Mouse (Mus musculus) intestine, embryonic 16.5 days (tissue): ENCODE measurements around the gene Slc24a4. TPM values are rescaled to one million over a fixed set of nuclear protein-coding genes. Genes with fewer than 3 reads are reported as not detected.

Experiments
- ATAC-seq: fragments of 200-750 bp; cut with Nextera tagmentation; 2 replicates; pipeline ENCODE4 v1.8.0; 2017; ENCODE audit warnings: moderate TSS enrichment, moderate library complexity
- H3K27ac ChIP-seq: fragments of 300-500 bp; sonication (generic); 2 replicates; pipeline ENCODE4 v1.5.1; 2014; ENCODE audit warnings: mild to moderate bottlenecking, low read length
- H3K27me3 ChIP-seq: fragments of 300-500 bp; sonication (generic); replicated peaks from 2 replicates; pipeline ENCODE4 v1.6.1; 2014; ENCODE audit warnings: low read length, control low read depth, mixed read lengths; ENCODE audit not compliant: control insufficient read depth, insufficient read depth
- H3K36me3 ChIP-seq: fragments of 300-500 bp; sonication (generic); 2 replicates; pipeline ENCODE4 v1.6.1; 2014; ENCODE audit warnings: low read length, control low read depth; ENCODE audit not compliant: control insufficient read depth, insufficient read depth
- H3K4me1 ChIP-seq: fragments of 300-500 bp; sonication (generic); 2 replicates; pipeline ENCODE4 v1.6.1; 2014; ENCODE audit warnings: low read length, control low read depth, mixed read lengths; ENCODE audit not compliant: control insufficient read depth, insufficient read depth
- H3K4me2 ChIP-seq: fragments of 300-500 bp; sonication (generic); 2 replicates; pipeline ENCODE4 v1.6.1; 2014; ENCODE audit warnings: low read depth, low read length, control low read depth
- H3K4me3 ChIP-seq: fragments of 300-500 bp; sonication (generic); 2 replicates; pipeline ENCODE4 v1.5.1; 2014; ENCODE audit warnings: mild to moderate bottlenecking, low read length
- H3K9ac ChIP-seq: fragments of 300-500 bp; sonication (generic); 2 replicates; pipeline ENCODE4 v1.6.1; 2014; ENCODE audit warnings: low read depth, low read length
- H3K9me3 ChIP-seq: fragments of 300-500 bp; sonication (generic); 2 replicates; pipeline ENCODE4 v1.6.1; 2016; ENCODE audit warnings: low read length, control low read depth; ENCODE audit not compliant: control insufficient read depth
- WGBS: fragments of 180-500 bp; shearing (Covaris S2); extraction: QIAGEN DNeasy Blood & Tissue Kit; methylation state at CpG from one replicate; pipeline ENCODE4 v1.1.7; 2014; 5-methylcytosine and 5-hydroxymethylcytosine counted together
- polyA plus RNA-seq: library from polyadenylated mRNA; unstranded; fragments of >200 nt; fragmentation: Nextera tagmentation; extraction: Ambion mirVana; gene quantifications from 2 replicates; pipeline ENCODE4 v1.2.1, GENCODE M21; 2015

Slc24a4 gene
- polyA plus RNA-seq, 1 experiment from 2014 or later: 0.75 TPM

DNA sequence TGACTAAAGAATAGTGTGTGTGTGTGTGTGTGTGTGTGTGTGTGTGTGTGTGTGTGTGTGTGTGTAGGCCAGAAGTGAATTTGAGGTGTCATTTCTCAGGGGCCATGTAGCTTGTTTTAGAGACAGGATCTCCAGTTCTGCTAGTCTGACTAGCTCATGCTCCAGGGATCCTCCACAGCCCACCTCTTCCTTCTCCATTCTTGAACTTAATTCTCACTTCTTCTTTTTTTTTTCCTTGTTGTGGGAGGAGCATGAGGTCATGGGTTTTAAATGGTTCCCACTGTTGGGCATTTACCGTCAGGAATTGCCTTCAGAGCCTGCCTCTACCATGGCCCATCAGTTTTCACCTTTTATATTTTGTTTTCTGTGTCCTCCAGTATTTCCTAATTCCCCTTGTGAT is 124.0 kb downstream of the Slc24a4 start:
- H3K9ac ChIP-seq: no peak overlapping the region
- no peaks in the 10 kb centered on the region for H3K9me3 ChIP-seq
- no peaks in the 10 kb centered on the region for H3K27me3 ChIP-seq
- no peak for ATAC-seq
- no peak overlapping the region for H3K4me3 ChIP-seq
- WGBS: 74% methylated on average over 1 of the region's 1 CpGs
- no peaks in the 10 kb centered on the region for H3K4me1 ChIP-seq
- no peak overlapping the region for H3K27ac ChIP-seq
- no peaks in the 10 kb centered on the region for H3K36me3 ChIP-seq
- H3K4me2 ChIP-seq: no peak overlapping the region

DNA sequence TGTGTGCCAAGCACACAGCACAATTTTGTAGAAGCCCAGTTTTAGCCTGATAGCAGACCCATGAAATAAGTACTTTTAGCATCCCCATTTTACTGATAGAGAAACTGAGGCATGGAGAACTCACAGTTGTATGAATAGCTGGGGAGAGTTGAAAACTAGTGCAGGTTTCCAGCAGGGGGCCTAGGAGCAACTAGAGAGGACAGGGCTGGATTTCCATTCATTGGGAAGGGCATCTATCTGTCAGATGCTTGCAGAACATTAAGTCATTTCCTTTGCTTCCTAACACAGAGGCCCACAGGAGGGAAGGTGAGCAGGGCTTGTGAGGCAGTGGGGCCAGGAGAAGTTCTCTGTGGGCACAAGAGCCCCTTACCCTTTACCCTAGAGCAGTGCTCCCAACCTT is 126.5 kb downstream of the Slc24a4 start:
- no peak for ATAC-seq
- H3K4me2 ChIP-seq: no peak overlapping the region
- no peak overlapping the region for H3K27ac ChIP-seq
- H3K4me3 ChIP-seq: no peak overlapping the region
- no peaks in the 10 kb centered on the region for H3K4me1 ChIP-seq
- no peaks in the 10 kb centered on the region for H3K36me3 ChIP-seq
- H3K27me3 ChIP-seq: no peaks in the 10 kb centered on the region
- no peak overlapping the region for H3K9ac ChIP-seq
- no peaks in the 10 kb centered on the region for H3K9me3 ChIP-seq

DNA sequence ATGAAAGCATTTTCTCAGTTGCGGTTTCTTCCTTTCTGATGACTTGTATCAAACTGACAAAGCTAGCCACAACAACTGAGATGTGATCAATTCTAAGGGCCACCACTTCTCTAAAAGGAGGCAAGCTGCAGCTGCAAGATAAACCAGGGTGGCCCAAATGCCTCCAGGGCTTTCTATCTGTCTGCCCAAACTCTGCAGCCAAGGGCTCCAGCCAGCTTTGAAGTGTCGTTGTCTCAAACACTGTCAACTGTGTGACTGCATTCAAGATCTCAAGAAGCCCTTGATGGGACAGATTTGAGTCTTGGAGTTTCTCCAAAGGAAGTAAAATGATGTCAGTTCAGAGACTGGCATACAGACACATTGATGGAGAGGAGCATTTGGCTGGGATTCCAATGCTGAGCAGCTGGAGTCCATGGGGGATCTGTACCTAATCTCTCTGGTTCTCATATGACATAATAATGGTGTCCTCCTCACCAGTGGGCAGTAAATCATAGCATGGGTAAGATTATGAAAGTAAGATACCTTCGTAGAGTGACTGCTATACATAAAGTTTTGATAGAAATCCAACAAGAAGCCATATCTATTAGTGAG is 130.1 kb downstream of the Slc24a4 start:
- H3K9me3 ChIP-seq: no peaks in the 10 kb centered on the region
- no peaks in the 10 kb centered on the region for H3K27me3 ChIP-seq
- no peak overlapping the region for H3K4me3 ChIP-seq
- WGBS: 83% methylated on average over 3 of the region's 3 CpGs
- no peaks in the 10 kb centered on the region for H3K36me3 ChIP-seq
- H3K27ac ChIP-seq: no peak overlapping the region
- H3K4me2 ChIP-seq: no peak overlapping the region
- H3K4me1 ChIP-seq: peaks cover 15% of the 10 kb centered on the region
- no peak overlapping the region for H3K9ac ChIP-seq
- ATAC-seq: no peak

DNA sequence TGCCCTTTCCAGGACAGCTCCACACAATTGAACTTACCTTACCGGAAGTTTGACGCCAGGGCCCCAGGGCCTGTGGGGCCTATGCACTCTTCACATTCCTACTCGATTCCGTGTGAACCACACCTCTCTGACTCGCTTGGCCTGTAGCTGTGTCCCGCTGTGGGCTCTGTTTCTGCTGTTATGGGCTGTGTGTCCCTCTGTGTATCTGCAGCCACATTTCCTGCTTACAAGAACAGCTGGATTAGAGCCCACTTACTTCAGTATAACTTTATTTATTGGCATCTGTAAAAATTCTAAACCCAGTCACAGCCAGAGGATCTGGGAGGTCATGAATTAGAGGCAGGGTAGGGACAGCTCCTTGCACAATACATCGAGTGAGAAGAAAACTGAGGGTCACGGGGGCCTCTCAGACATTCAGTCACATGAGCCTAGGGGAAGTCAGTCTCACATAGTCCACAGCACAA is 133.4 kb downstream of the Slc24a4 start:
- Histone ChIP-seq H3K27ac (peak overlapping the region; percentile 60), H3K36me3 (no peaks in the 10 kb centered on the region), H3K4me1 (peaks cover 15% of the 10 kb centered on the region), H3K9ac (no peak overlapping the region), H3K4me3 (no peak overlapping the region), H3K27me3 (no peaks in the 10 kb centered on the region), H3K4me2 (0 out of 2 replicates have a peak overlapping the region, but pooled peaks have one; percentile 8), H3K9me3 (no peaks in the 10 kb centered on the region)
- ATAC-seq: peak; percentile 97
- 21% methylated on average over 8 of the region's 8 CpGs for WGBS

DNA sequence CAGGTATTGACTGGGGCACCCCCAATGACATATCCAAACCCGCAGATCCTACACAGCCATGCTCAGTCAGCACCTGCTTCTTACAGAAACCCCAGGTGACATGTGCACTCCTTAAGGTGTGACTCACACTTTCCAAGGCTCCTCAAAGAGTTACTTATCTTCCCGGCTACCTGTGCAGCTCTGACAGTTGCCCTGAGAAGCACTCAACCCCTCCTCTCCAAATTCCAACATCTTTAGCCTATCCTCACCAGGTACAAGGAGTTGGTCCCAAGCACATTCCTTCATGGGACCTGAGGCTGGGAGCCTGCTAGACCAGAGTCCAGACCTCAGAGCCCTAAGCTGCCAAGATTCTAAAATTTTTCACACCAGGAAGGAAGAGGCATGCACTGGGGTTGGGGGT is 134.3 kb downstream of the Slc24a4 start:
- Histone ChIP-seq H3K9ac (no peak overlapping the region), H3K4me3 (no peak overlapping the region), H3K27ac (peak overlapping the region; percentile 60; the same call in 1 of the 2 replicates), H3K36me3 (no peaks in the 10 kb centered on the region), H3K9me3 (no peaks in the 10 kb centered on the region), H3K4me1 (peaks cover 15% of the 10 kb centered on the region), H3K27me3 (no peaks in the 10 kb centered on the region), H3K4me2 (no peak overlapping the region)
- 88% methylated on average over 2 of the region's 2 CpGs for WGBS
- ATAC-seq: no peak

DNA sequence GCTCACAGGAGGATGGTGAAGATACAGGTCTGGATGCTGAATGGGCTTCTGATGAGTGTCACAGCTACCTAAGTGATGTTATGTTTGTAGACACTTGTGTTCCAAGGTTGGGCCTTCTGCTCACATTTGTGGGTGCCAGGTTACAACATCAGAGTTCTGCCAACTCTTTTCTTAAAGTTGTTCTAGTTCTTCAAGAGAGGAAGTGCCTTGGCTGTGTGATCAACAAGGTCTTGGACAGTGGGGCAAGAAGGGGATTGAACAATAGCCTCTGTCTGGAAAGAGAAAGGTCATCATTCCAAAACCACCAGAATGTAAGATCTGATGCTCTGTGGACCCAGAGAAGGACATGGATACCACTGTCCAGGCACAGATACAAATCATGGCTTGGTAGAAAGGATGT is 134.7 kb downstream of the Slc24a4 start:
- no peak for ATAC-seq
- no peaks in the 10 kb centered on the region for H3K27me3 ChIP-seq
- H3K4me3 ChIP-seq: no peak overlapping the region
- peaks cover 15% of the 10 kb centered on the region for H3K4me1 ChIP-seq
- H3K36me3 ChIP-seq: no peaks in the 10 kb centered on the region
- H3K27ac ChIP-seq: no peak overlapping the region
- H3K9ac ChIP-seq: no peak overlapping the region
- no peak overlapping the region for H3K4me2 ChIP-seq
- H3K9me3 ChIP-seq: no peaks in the 10 kb centered on the region

DNA sequence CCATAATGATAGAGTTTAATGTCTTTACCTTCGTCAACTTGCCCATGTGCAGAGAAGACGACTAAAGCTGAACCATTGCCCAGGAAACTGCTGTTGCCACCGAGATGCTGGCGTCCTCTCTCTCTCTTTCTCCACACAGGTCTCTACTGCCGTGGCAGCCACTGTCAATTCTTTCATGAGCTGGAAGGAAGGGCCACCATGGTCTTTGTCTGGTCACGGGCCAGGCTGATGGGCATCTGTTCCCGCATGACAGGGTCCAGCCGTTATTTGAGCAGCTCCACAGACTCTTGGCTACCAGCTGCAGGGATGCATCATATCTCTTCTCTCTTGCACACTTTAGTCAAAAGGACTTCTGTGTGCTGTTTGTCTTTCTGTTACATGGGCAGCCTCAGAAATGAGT is 137.9 kb downstream of the Slc24a4 start:
- ATAC-seq: no peak
- 85% methylated on average over 8 of the region's 8 CpGs for WGBS
- no peaks in the 10 kb centered on the region for H3K36me3 ChIP-seq
- no peaks in the 10 kb centered on the region for H3K9me3 ChIP-seq
- H3K4me3 ChIP-seq: no peak overlapping the region
- H3K4me1 ChIP-seq: peaks cover 13% of the 10 kb centered on the region
- no peak overlapping the region for H3K4me2 ChIP-seq
- no peak overlapping the region for H3K27ac ChIP-seq
- no peak overlapping the region for H3K9ac ChIP-seq
- H3K27me3 ChIP-seq: no peaks in the 10 kb centered on the region

DNA sequence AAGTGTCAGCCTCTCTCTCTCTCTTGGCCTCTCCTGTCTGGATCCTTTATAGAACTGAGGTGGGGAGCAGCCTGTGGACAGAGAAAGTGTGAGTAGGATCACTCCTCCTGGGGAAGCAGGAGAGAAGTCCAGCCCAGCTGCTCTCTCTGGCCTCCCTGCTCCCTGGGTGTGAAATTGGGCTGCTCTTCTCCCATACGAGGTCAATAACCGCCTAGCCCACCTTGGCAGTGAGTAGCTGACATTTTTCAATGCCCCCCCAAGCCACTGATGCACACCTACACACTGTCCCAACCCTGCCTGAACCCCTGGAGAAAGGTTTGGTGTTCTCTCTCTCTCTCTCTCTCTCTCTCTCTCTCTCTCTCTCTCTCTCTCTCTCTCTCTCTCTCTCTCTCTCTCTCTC is 140.6 kb downstream of the Slc24a4 start:
- H3K4me1 ChIP-seq: no peaks in the 10 kb centered on the region
- WGBS: 45% methylated on average over 2 of the region's 2 CpGs
- no peak overlapping the region for H3K4me3 ChIP-seq
- no peaks in the 10 kb centered on the region for H3K36me3 ChIP-seq
- no peak for ATAC-seq
- no peak overlapping the region for H3K4me2 ChIP-seq
- no peaks in the 10 kb centered on the region for H3K27me3 ChIP-seq
- no peak overlapping the region for H3K27ac ChIP-seq
- H3K9ac ChIP-seq: no peak overlapping the region
- no peaks in the 10 kb centered on the region for H3K9me3 ChIP-seq

DNA sequence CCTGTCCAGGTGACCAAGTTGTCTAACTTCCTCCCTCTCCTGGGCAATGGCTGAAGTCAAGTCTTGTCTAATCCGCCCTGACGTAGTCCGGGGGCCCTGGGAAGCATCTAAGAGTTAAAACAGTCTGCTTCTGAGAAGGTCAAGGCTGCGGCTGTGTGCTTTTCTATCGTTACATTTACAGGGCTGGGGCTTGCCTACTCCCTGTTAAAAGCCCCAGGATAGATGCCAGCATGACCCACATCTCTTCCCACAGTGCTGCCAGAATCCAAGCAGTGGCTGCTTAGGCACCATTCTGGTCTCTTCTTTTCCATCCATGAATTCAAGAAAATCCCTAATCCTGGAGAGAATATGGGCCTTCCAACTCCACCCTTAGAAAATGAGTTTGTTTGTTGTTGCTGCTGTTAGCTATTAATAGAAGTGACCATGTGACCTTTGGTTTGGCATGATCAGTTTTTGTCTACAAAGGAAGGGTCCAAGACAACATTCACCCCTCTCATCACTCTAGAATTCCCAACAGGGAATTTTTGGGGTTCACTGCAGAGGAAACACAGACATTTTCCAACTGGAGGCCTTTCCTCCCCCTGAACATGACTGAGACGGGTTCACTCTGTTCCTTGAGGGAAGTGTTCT is 142.4 kb downstream of the Slc24a4 start:
- WGBS: 67% methylated on average over 6 of the region's 6 CpGs
- no peaks in the 10 kb centered on the region for H3K9me3 ChIP-seq
- no peaks in the 10 kb centered on the region for H3K27me3 ChIP-seq
- H3K36me3 ChIP-seq: no peaks in the 10 kb centered on the region
- H3K4me3 ChIP-seq: no peak overlapping the region
- no peak overlapping the region for H3K27ac ChIP-seq
- ATAC-seq: no peak
- no peaks in the 10 kb centered on the region for H3K4me1 ChIP-seq
- no peak overlapping the region for H3K4me2 ChIP-seq
- H3K9ac ChIP-seq: no peak overlapping the region

DNA sequence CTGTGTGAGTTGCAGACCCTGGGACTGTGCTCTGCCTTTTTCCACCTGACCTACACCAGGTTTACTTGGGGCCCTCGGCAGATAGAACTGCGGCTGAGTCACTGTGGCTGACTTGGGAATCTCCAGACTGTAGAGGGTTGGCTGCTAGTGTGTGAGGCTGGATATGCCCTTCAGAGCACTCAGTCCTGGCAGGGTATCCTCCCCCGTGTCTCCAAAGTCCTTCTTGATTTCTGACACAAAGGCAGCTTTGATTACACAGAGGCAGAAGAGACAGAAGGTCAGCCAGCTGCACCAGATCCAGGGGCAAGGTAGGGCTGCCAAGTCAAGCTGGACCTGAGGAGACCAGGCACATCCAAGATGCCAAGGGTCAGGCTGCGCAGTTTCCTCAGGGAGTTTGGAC is 142.9 kb downstream of the Slc24a4 start:
- Histone ChIP-seq H3K4me1 (no peaks in the 10 kb centered on the region), H3K27ac (no peak overlapping the region), H3K27me3 (no peaks in the 10 kb centered on the region), H3K36me3 (no peaks in the 10 kb centered on the region), H3K9me3 (no peaks in the 10 kb centered on the region), H3K4me3 (no peak overlapping the region), H3K9ac (no peak overlapping the region), H3K4me2 (no peak overlapping the region)
- no peak for ATAC-seq
- 65% methylated on average over 4 of the region's 4 CpGs for WGBS
